In the genomic region with DNA sequence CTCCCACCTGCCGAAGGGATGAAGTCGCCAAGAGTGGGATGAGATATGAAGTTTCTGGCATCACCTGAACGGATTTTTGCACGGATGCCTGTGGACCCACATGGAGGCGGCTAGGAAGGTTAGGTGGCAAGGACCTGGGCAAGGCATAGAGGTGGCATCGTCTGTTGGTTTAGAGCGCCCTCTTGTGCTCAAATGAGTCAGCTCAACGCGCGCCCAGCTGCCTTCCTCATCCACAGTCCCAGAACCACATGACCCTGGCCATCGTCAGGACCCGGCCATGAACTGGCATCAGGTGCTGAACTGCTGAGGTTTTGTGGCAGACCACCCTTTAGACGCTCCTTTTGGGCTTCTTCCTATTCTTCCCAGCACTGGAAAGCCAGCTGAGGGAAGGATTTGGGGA, we compare ENCODE assay signal across 9 mouse cellular contexts. TPM values are rescaled to one million over a fixed set of nuclear protein-coding genes. Genes with fewer than 3 reads are reported as not detected.
DNase-seq lines count a peak whose midpoint lies in the region; ATAC-seq and TF ChIP-seq lines count a peak whose summit lies in the region.
"Had no signal": no experiment of that assay in that cellular context is flagged by ENCODE, and none has a peak within 500 bp of the region (broad histone marks: within the 10 kb centered on the region; RNA-seq: fewer than 3 reads in every experiment).

No protein-coding gene starts in this region.

- H3K27me3 ChIP-seq in limb, embryonic 13.5 days = peaks cover 93% of the 10 kb centered on the region
- no peaks in the 10 kb centered on the region for H3K27me3 ChIP-seq in testis, adult 2 months (ENCODE audit: control insufficient read depth, insufficient read depth, low read length)

- no peaks in the 10 kb centered on the region for H3K36me3 ChIP-seq in limb, embryonic 13.5 days
- H3K36me3 ChIP-seq in testis, adult 2 months (ENCODE audit: control insufficient read depth, insufficient read depth, low read length) = no peaks in the 10 kb centered on the region
- H3K36me3 ChIP-seq: embryonic facial prominence, embryonic 12.5 days had no signal

- peak; percentile 55; the same call in 1 of the 2 replicates for ATAC-seq in limb, embryonic 13.5 days (ENCODE audit: low FRiP score, low read depth)

- H3K4me1 ChIP-seq in limb, embryonic 13.5 days = peaks cover 4% of the 10 kb centered on the region; the same call in 1 of the 2 replicates
- no peaks in the 10 kb centered on the region; the same call in 1 of the 2 replicates for H3K4me1 ChIP-seq in testis, adult 2 months (ENCODE audit: control insufficient read depth, insufficient read depth, low read length)
- H3K4me1 ChIP-seq: embryonic facial prominence, embryonic 12.5 days had no signal

- TF ChIP-seq CTCF in testis, adult 2 months (IDR thresholded peaks at IDR 0.05; ENCODE audit: control insufficient read depth, insufficient read depth, insufficient replicate concordance, low read depth, low read length) = peak; percentile 88; the same call in 1 of the 2 replicates

- TF ChIP-seq POLR2A in testis, adult 2 months (IDR thresholded peaks at IDR 0.05; ENCODE audit: control insufficient read depth, low read depth, low read length) = no peak

- WGBS in limb, embryonic 13.5 days = 4% methylated on average over 13 of the region's 13 CpGs

- no peak overlapping the region for H3K4me3 ChIP-seq in limb, embryonic 13.5 days
- H3K4me3 ChIP-seq in testis, adult 2 months (ENCODE audit: control insufficient read depth, low read depth, low read length) = no peak overlapping the region
- H3K4me3 ChIP-seq: embryonic facial prominence, embryonic 12.5 days had no signal

- H3K4me2 ChIP-seq in limb, embryonic 13.5 days (replicated peaks) = no peak overlapping the region
- H3K4me2 ChIP-seq: embryonic facial prominence, embryonic 12.5 days had no signal

- H3K27ac ChIP-seq in limb, embryonic 13.5 days = no peak overlapping the region
- no peak overlapping the region for H3K27ac ChIP-seq in testis, adult 2 months (ENCODE audit: control insufficient read depth, insufficient read depth, low read depth, low read length)
- H3K27ac ChIP-seq: embryonic facial prominence, embryonic 12.5 days had no signal

- DNase-seq in 3134 (ENCODE audit: extremely low read depth, insufficient read length, low spot score) = peak; percentile 41
- peak; percentile 73 for DNase-seq in R1 (ENCODE audit: low read depth, low spot score)
- DNase-seq in cerebellum, postnatal 14 days = peak; percentile 95 to 96
- peak; percentile 39 to 44 for DNase-seq in gastrocnemius, adult 8-10 months (ENCODE audit: low spot score in 2 of 2)
- DNase-seq in kidney, adult 18-20 months = peak; percentile 79
- peak; percentile 84 for DNase-seq in naive thymus-derived CD4-positive, alpha-beta T cell, adult 2 months (ENCODE audit: low read depth)

- H3K9me3 ChIP-seq in limb, embryonic 13.5 days = no peaks in the 10 kb centered on the region
- H3K9me3 ChIP-seq: embryonic facial prominence, embryonic 12.5 days had no signal

- H3K9ac ChIP-seq in limb, embryonic 13.5 days = no peak overlapping the region
- H3K9ac ChIP-seq: embryonic facial prominence, embryonic 12.5 days had no signal

RNA-seq across cellular contexts. Expression of a gene that starts 12.0 kb away (rescaled TPM):
- not detected for total RNA-seq in gastrocnemius, adult 8-10 months (2022)
- 4.8 and 5.7 TPM in 2 replicates for polyA plus RNA-seq in limb, embryonic 13.5 days (2015; fragmentation: Nextera tagmentation; extraction: Ambion mirVana)
- polyA plus RNA-seq in testis, adult 2 months (2012; rRNA removed) = 3.3 and 3.9 TPM in 2 replicates

RNA-seq across cellular contexts. Expression of a gene that starts 44.5 kb away (rescaled TPM):
- 1 to 10 TPM in 1 of 4 experiments, under 1 TPM in 3; 0.72 to 2.2 (median 0.81) TPM for total RNA-seq in gastrocnemius, adult 8-10 months (2022)
- polyA plus RNA-seq in limb, embryonic 13.5 days (2015; fragmentation: Nextera tagmentation; extraction: Ambion mirVana) = 0.80 and 1.0 TPM in 2 replicates
- 2.2 and 2.8 TPM in 2 replicates for polyA plus RNA-seq in testis, adult 2 months (2012; rRNA removed)
- polyA plus RNA-seq: embryonic facial prominence, embryonic 12.5 days had no signal

RNA-seq across cellular contexts. Expression of a gene that starts 54.3 kb away (rescaled TPM):
- 1 to 10 TPM; 2.6 to 7.3 (median 6.1) TPM for total RNA-seq in gastrocnemius, adult 8-10 months (2022)
- polyA plus RNA-seq in limb, embryonic 13.5 days (2015; fragmentation: Nextera tagmentation; extraction: Ambion mirVana) = 12.8 and 15.5 TPM in 2 replicates
- 654 and 688 TPM in 2 replicates for polyA plus RNA-seq in testis, adult 2 months (2012; rRNA removed)

RNA-seq across cellular contexts. Expression of a gene that starts 54.4 kb away (rescaled TPM):
- 100 to 1,000 TPM in 1 of 4 experiments, 10 to 100 TPM in 3; 91.1 to 102 (median 92.6) TPM for total RNA-seq in gastrocnemius, adult 8-10 months (2022)
- 557 and 573 TPM in 2 replicates for polyA plus RNA-seq in limb, embryonic 13.5 days (2015; fragmentation: Nextera tagmentation; extraction: Ambion mirVana)
- 342 and 349 TPM in 2 replicates for polyA plus RNA-seq in testis, adult 2 months (2012; rRNA removed)

Comparison
In these comparisons a context has a peak if more than half of its experiments do, and no peak if none do; other contexts are left out.
1. DNase-seq: peak in every context shown above with its lines; median percentile 96 in cerebellum, postnatal 14 days; 84 in naive thymus-derived CD4-positive, alpha-beta T cell, adult 2 months; 79 in kidney, adult 18-20 months; 73 in R1; 42 in gastrocnemius, adult 8-10 months; 41 in 3134.
2. RNA of a gene that starts 54.3 kb away (polyA plus RNA-seq): 654 to 688 TPM in testis, adult 2 months; 12.8 to 15.5 TPM in limb, embryonic 13.5 days; every median in the first group is over 10 times any median in the second.